Mouse (Mus musculus): ENCODE data around the gene Lgalsl. TPM values are rescaled to one million over a fixed set of nuclear protein-coding genes. Genes with fewer than 3 reads are reported as not detected.
A peak's percentile ranks its signal among the peaks of the same experiment; 100 is the strongest.

Gene Lgalsl
- polyA plus RNA-seq, 1 experiment = 15.8 TPM

GRCm38 (mm10) chr11:20804416-20804815 lies 26.4 kb downstream of the Lgalsl start:
- Histone ChIP-seq H3K27me3 (replicated peaks) (no peaks in the 10 kb centered on the region), H3K4me1 (peaks cover 68% of the 10 kb centered on the region), H3K4me3 (replicated peaks) (no peak overlapping the region), H3K9me3 (no peaks in the 10 kb centered on the region), H3K36me3 (replicated peaks; ENCODE audit: low read length) (peaks cover 15% of the 10 kb centered on the region)
- no peak for TF ChIP-seq GATA1 (IDR thresholded peaks at IDR 0.05; ENCODE audit: borderline replicate concordance, low read length)
- TF ChIP-seq FLI1 (IDR thresholded peaks at IDR 0.05; ENCODE audit: low read length) = no peak

- Histone ChIP-seq H3K4me1 (peaks cover 65% of the 10 kb centered on the region), H3K27me3 (replicated peaks) (peaks cover 2% of the 10 kb centered on the region), H3K9me3 (no peaks in the 10 kb centered on the region), H3K4me3 (replicated peaks) (no peak overlapping the region), H3K36me3 (replicated peaks; ENCODE audit: low read length) (peaks cover 10% of the 10 kb centered on the region)
- TF ChIP-seq GATA1 (IDR thresholded peaks at IDR 0.05; ENCODE audit: borderline replicate concordance, low read length) = no peak
- TF ChIP-seq FLI1 (IDR thresholded peaks at IDR 0.05; ENCODE audit: low read length) = no peak
These were observed 30.4 kb downstream of the Lgalsl start for GRCm38 (mm10) chr11:20800277-20801092.

GRCm38 (mm10) chr11:20797841-20798240 lies 33.0 kb downstream of the Lgalsl start:
- Histone ChIP-seq H3K4me3 (replicated peaks) (peak overlapping the region; percentile 40), H3K9me3 (no peaks in the 10 kb centered on the region), H3K4me1 (peaks cover 88% of the 10 kb centered on the region), H3K27me3 (replicated peaks) (peaks cover 2% of the 10 kb centered on the region), H3K36me3 (replicated peaks; ENCODE audit: low read length) (peaks cover 6% of the 10 kb centered on the region)
- TF ChIP-seq FLI1 (IDR thresholded peaks at IDR 0.05; ENCODE audit: low read length) (no peak), GATA1 (IDR thresholded peaks at IDR 0.05; ENCODE audit: borderline replicate concordance, low read length) (no peak)

- Histone ChIP-seq H3K4me3 (replicated peaks) (peak overlapping the region; percentile 72), H3K36me3 (replicated peaks; ENCODE audit: low read length) (peaks cover 6% of the 10 kb centered on the region), H3K4me1 (peaks cover 94% of the 10 kb centered on the region), H3K27me3 (replicated peaks) (peaks cover 2% of the 10 kb centered on the region), H3K9me3 (no peaks in the 10 kb centered on the region)
- TF ChIP-seq GATA1 (IDR thresholded peaks at IDR 0.05; ENCODE audit: borderline replicate concordance, low read length) = no peak
These were observed 35.4 kb downstream of the Lgalsl start for GRCm38 (mm10) chr11:20795466-20795865.

- Histone ChIP-seq H3K4me1 (peaks cover 90% of the 10 kb centered on the region), H3K27me3 (replicated peaks) (peaks cover 2% of the 10 kb centered on the region), H3K9me3 (no peaks in the 10 kb centered on the region), H3K4me3 (replicated peaks) (peak overlapping the region; percentile 84), H3K36me3 (replicated peaks; ENCODE audit: low read length) (peaks cover 6% of the 10 kb centered on the region)
- TF ChIP-seq GATA1 (IDR thresholded peaks at IDR 0.05; ENCODE audit: borderline replicate concordance, low read length) (no peak), FLI1 (IDR thresholded peaks at IDR 0.05; ENCODE audit: low read length) (no peak)
These were observed 36.0 kb downstream of the Lgalsl start for GRCm38 (mm10) chr11:20794913-20795254.

- Histone ChIP-seq H3K4me1 (peaks cover 87% of the 10 kb centered on the region), H3K9me3 (no peaks in the 10 kb centered on the region), H3K4me3 (replicated peaks) (peak overlapping the region; percentile 84), H3K27me3 (replicated peaks) (peaks cover 2% of the 10 kb centered on the region), H3K36me3 (replicated peaks; ENCODE audit: low read length) (peaks cover 6% of the 10 kb centered on the region)
- no peak for TF ChIP-seq GATA1 (IDR thresholded peaks at IDR 0.05; ENCODE audit: borderline replicate concordance, low read length)
- TF ChIP-seq FLI1 (IDR thresholded peaks at IDR 0.05; ENCODE audit: low read length) = no peak
These were observed 36.5 kb downstream of the Lgalsl start for GRCm38 (mm10) chr11:20794196-20794912.

GRCm38 (mm10) chr11:20793676-20794075 lies 37.2 kb downstream of the Lgalsl start:
- Histone ChIP-seq H3K4me3 (replicated peaks) (no peak overlapping the region), H3K4me1 (peaks cover 85% of the 10 kb centered on the region), H3K36me3 (replicated peaks; ENCODE audit: low read length) (peaks cover 6% of the 10 kb centered on the region), H3K27me3 (replicated peaks) (no peaks in the 10 kb centered on the region), H3K9me3 (no peaks in the 10 kb centered on the region)
- TF ChIP-seq FLI1 (IDR thresholded peaks at IDR 0.05; ENCODE audit: low read length) (no peak), GATA1 (IDR thresholded peaks at IDR 0.05; ENCODE audit: borderline replicate concordance, low read length) (no peak)

GRCm38 (mm10) chr11:20792667-20793066 lies 38.2 kb downstream of the Lgalsl start:
- H3K9me3 ChIP-seq = no peaks in the 10 kb centered on the region
- TF ChIP-seq GATA1 (IDR thresholded peaks at IDR 0.05; ENCODE audit: borderline replicate concordance, low read length) = no peak
- TF ChIP-seq FLI1 (IDR thresholded peaks at IDR 0.05; ENCODE audit: low read length) = no peak
- H3K4me3 ChIP-seq (replicated peaks) = no peak overlapping the region
- peaks cover 84% of the 10 kb centered on the region for H3K4me1 ChIP-seq
- no peaks in the 10 kb centered on the region for H3K27me3 ChIP-seq (replicated peaks)
- H3K36me3 ChIP-seq (replicated peaks; ENCODE audit: low read length) = peaks cover 2% of the 10 kb centered on the region

GRCm38 (mm10) chr11:20791334-20791733 lies 39.5 kb downstream of the Lgalsl start:
- H3K4me1 ChIP-seq = peaks cover 75% of the 10 kb centered on the region
- no peak for TF ChIP-seq GATA1 (IDR thresholded peaks at IDR 0.05; ENCODE audit: borderline replicate concordance, low read length)
- no peak for TF ChIP-seq FLI1 (IDR thresholded peaks at IDR 0.05; ENCODE audit: low read length)
- peaks cover 2% of the 10 kb centered on the region for H3K9me3 ChIP-seq
- no peak overlapping the region for H3K4me3 ChIP-seq (replicated peaks)
- no peaks in the 10 kb centered on the region for H3K27me3 ChIP-seq (replicated peaks)
- peaks cover 2% of the 10 kb centered on the region for H3K36me3 ChIP-seq (replicated peaks; ENCODE audit: low read length)

GRCm38 (mm10) chr11:20789015-20789414 lies 41.8 kb downstream of the Lgalsl start:
- TF ChIP-seq FLI1 (IDR thresholded peaks at IDR 0.05; ENCODE audit: low read length) = no peak
- TF ChIP-seq GATA1 (IDR thresholded peaks at IDR 0.05; ENCODE audit: borderline replicate concordance, low read length) = no peak
- Histone ChIP-seq H3K27me3 (replicated peaks) (no peaks in the 10 kb centered on the region), H3K36me3 (replicated peaks; ENCODE audit: low read length) (peaks cover 24% of the 10 kb centered on the region), H3K9me3 (peaks cover 24% of the 10 kb centered on the region), H3K4me3 (replicated peaks) (no peak overlapping the region), H3K4me1 (peaks cover 52% of the 10 kb centered on the region)
